Mouse (Mus musculus) embryonic facial prominence, embryonic 13.5 days (tissue): ENCODE measurements around the gene Fga. TPM values are rescaled to one million over a fixed set of nuclear protein-coding genes. Genes with fewer than 3 reads are reported as not detected.

Experiments used
- ATAC-seq: fragments of 200-750 bp; cut with Nextera tagmentation; 2 replicates; pipeline ENCODE4 v1.8.0; 2017; ENCODE audit warnings: low read depth; ENCODE audit not compliant: insufficient number of reproducible peaks, insufficient read depth, low FRiP score, low TSS enrichment
- H3K27ac ChIP-seq: fragments of 300-500 bp; sonication (generic); 2 replicates; pipeline ENCODE4 v1.5.1; 2015; ENCODE audit warnings: moderate library complexity, mild to moderate bottlenecking, inconsistent platforms
- H3K27me3 ChIP-seq: fragments of 300-500 bp; sonication (generic); 2 replicates; pipeline ENCODE4 v1.6.1; 2015; ENCODE audit warnings: mild to moderate bottlenecking, inconsistent platforms
- H3K36me3 ChIP-seq: fragments of 300-500 bp; sonication (generic); 2 replicates; pipeline ENCODE4 v1.6.1; 2015; ENCODE audit warnings: mild to moderate bottlenecking, inconsistent platforms
- H3K4me1 ChIP-seq: fragments of 300-500 bp; sonication (generic); 2 replicates; pipeline ENCODE4 v1.6.1; 2015; ENCODE audit warnings: inconsistent platforms
- H3K4me2 ChIP-seq: fragments of 300-500 bp; sonication (generic); 2 replicates; pipeline ENCODE4 v1.6.1; 2015; ENCODE audit warnings: moderate library complexity, mild to moderate bottlenecking, inconsistent platforms
- H3K4me3 ChIP-seq: fragments of 300-500 bp; sonication (generic); 2 replicates; pipeline ENCODE4 v1.5.1; 2015; ENCODE audit warnings: mild to moderate bottlenecking, inconsistent platforms
- H3K9ac ChIP-seq: fragments of 300-500 bp; sonication (generic); 2 replicates; pipeline ENCODE4 v1.6.1; 2015; ENCODE audit warnings: mild to moderate bottlenecking, inconsistent platforms
- H3K9me3 ChIP-seq: fragments of 300-500 bp; sonication (generic); 2 replicates; pipeline ENCODE4 v1.6.1; 2016; ENCODE audit warnings: inconsistent platforms
- WGBS: fragments of 180-500 bp; shearing (Covaris S2); methylation state at CpG from one replicate; pipeline ENCODE4 v1.1.7; 2015; ENCODE audit warnings: mixed read lengths; 5-methylcytosine and 5-hydroxymethylcytosine counted together
- polyA plus RNA-seq: library from polyadenylated mRNA; unstranded; fragments of >200 nt; fragmentation: Nextera tagmentation; extraction: Ambion mirVana; gene quantifications from 2 replicates; pipeline ENCODE4 v1.2.1, GENCODE M21; 2015

Gene Fga
- polyA plus RNA-seq, 1 experiment from 2014 or later, result not detected

GRCm38 (mm10) chr3:83030331-83030730 is 4.5 kb downstream of the Fga start:
- H3K4me3 ChIP-seq, result no peak overlapping the region
- H3K27me3 ChIP-seq, result no peaks in the 10 kb centered on the region; the same call in 1 of the 2 replicates
- no peak overlapping the region for H3K9ac ChIP-seq
- no peaks in the 10 kb centered on the region for H3K36me3 ChIP-seq
- no peak overlapping the region for H3K27ac ChIP-seq
- no peaks in the 10 kb centered on the region for H3K9me3 ChIP-seq
- ATAC-seq, result no peak
- peaks cover 3% of the 10 kb centered on the region; the same call in 1 of the 2 replicates for H3K4me1 ChIP-seq
- WGBS, result 83% methylated on average over 4 of the region's 4 CpGs
- H3K4me2 ChIP-seq, result no peak overlapping the region

GRCm38 (mm10) chr3:83032746-83033308 is 7.0 kb downstream of the Fga start:
- Histone ChIP-seq H3K27me3 (no peaks in the 10 kb centered on the region; the same call in 1 of the 2 replicates), H3K36me3 (no peaks in the 10 kb centered on the region), H3K27ac (no peak overlapping the region), H3K9ac (no peak overlapping the region), H3K9me3 (no peaks in the 10 kb centered on the region), H3K4me1 (peaks cover 3% of the 10 kb centered on the region; the same call in 1 of the 2 replicates), H3K4me2 (peak overlapping the region; percentile 53), H3K4me3 (peak overlapping the region; percentile 16)
- ATAC-seq, result 0 out of 2 replicates have a peak, but pooled peaks have one; percentile 6
- 37% methylated on average over 13 of the region's 13 CpGs for WGBS

DNA sequence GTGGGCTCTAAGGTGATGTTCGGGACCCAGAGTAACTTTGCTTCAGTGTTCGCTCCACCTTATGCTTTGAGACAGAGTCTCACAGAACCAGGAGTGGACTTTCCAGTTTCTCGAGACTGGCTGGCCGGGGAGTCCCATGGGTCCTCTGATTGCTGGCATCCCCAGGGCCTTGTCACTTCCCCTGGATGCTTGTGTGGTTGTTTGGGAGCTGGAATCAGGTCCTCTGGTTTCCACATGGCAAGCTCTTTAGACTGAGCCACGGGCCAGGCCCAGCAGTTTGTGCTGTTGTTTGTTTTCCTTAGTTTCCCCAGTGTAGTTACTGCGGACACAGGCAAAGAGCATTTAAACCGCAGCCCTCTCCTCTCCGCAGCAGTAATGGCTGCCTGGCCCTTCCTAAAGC is 7.9 kb downstream of the Fga start:
- no peak overlapping the region for H3K9ac ChIP-seq
- ATAC-seq, result no peak
- 73% methylated on average over 8 of the region's 8 CpGs for WGBS
- peaks cover 3% of the 10 kb centered on the region; the same call in 1 of the 2 replicates for H3K4me1 ChIP-seq
- H3K9me3 ChIP-seq, result no peaks in the 10 kb centered on the region
- no peaks in the 10 kb centered on the region for H3K36me3 ChIP-seq
- no peaks in the 10 kb centered on the region; the same call in 1 of the 2 replicates for H3K27me3 ChIP-seq
- H3K27ac ChIP-seq, result no peak overlapping the region
- H3K4me2 ChIP-seq, result no peak overlapping the region
- no peak overlapping the region for H3K4me3 ChIP-seq

GRCm38 (mm10) chr3:83038865-83039264 is 13.0 kb downstream of the Fga start:
- Histone ChIP-seq H3K27me3 (no peaks in the 10 kb centered on the region), H3K9ac (no peak overlapping the region), H3K4me2 (no peak overlapping the region), H3K27ac (no peak overlapping the region), H3K4me1 (no peaks in the 10 kb centered on the region), H3K9me3 (no peaks in the 10 kb centered on the region), H3K36me3 (no peaks in the 10 kb centered on the region), H3K4me3 (no peak overlapping the region)
- WGBS, result 75% methylated on average over 2 of the region's 2 CpGs
- ATAC-seq, result no peak

GRCm38 (mm10) chr3:83039666-83040065 is 13.8 kb downstream of the Fga start:
- H3K27me3 ChIP-seq, result no peaks in the 10 kb centered on the region
- WGBS, result 70% methylated on average over 4 of the region's 4 CpGs
- H3K4me2 ChIP-seq, result no peak overlapping the region
- ATAC-seq, result no peak
- no peaks in the 10 kb centered on the region for H3K9me3 ChIP-seq
- no peaks in the 10 kb centered on the region for H3K4me1 ChIP-seq
- H3K9ac ChIP-seq, result no peak overlapping the region
- H3K4me3 ChIP-seq, result no peak overlapping the region
- no peak overlapping the region for H3K27ac ChIP-seq
- H3K36me3 ChIP-seq, result no peaks in the 10 kb centered on the region

- no peaks in the 10 kb centered on the region for H3K27me3 ChIP-seq
- ATAC-seq, result no peak
- no peaks in the 10 kb centered on the region for H3K9me3 ChIP-seq
- H3K27ac ChIP-seq, result no peak overlapping the region
- no peak overlapping the region for H3K4me2 ChIP-seq
- H3K4me1 ChIP-seq, result no peaks in the 10 kb centered on the region
- H3K4me3 ChIP-seq, result no peak overlapping the region
- H3K36me3 ChIP-seq, result no peaks in the 10 kb centered on the region
- WGBS, result 89% methylated on average over 5 of the region's 5 CpGs
- H3K9ac ChIP-seq, result no peak overlapping the region
Observed at GRCm38 (mm10) chr3:83042451-83042850, 16.6 kb downstream of the Fga start.

- Histone ChIP-seq H3K9me3 (no peaks in the 10 kb centered on the region), H3K4me3 (no peak overlapping the region), H3K36me3 (no peaks in the 10 kb centered on the region), H3K27ac (no peak overlapping the region), H3K4me1 (no peaks in the 10 kb centered on the region), H3K9ac (no peak overlapping the region), H3K4me2 (no peak overlapping the region), H3K27me3 (no peaks in the 10 kb centered on the region)
- no peak for ATAC-seq
- 83% methylated on average over 11 of the region's 11 CpGs for WGBS
Observed at GRCm38 (mm10) chr3:83046649-83047048, 20.8 kb downstream of the Fga start.

DNA sequence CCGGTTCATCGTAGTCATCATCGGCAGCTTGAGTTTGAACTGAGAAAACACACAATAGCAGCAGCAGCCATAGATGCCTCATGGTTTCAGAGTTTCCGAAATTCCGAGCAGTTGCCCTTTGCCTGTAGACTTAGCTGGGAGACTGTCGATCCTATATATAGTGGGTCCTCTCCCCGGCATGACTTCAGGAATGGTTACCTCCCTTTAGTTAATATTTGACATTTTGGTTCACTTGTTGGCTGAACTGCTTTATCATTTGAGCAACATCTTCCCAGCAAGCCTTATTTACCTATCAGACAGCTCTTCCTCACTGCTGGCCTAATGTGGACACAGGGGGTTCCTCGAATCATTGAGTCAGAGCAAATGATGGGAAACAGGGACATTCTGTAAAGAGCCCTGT is 23.8 kb downstream of the Fga start, which contains the start of gene Fgb:
Gene Fgb, minus strand, starts transcription at position 184 of the 400 bp plus-strand sequence.
- no peak within 1 kb of the TSS for H3K4me3 ChIP-seq
- H3K27me3 ChIP-seq, result no peaks in the 10 kb centered on the region
- ATAC-seq, result no peak
- H3K9me3 ChIP-seq, result no peaks in the 10 kb centered on the region
- no peak within 1 kb of the TSS for H3K27ac ChIP-seq
- no peak within 1 kb of the TSS for H3K9ac ChIP-seq
- no peak within 1 kb of the TSS for H3K4me2 ChIP-seq
- no peaks in the 10 kb centered on the region for H3K36me3 ChIP-seq
- H3K4me1 ChIP-seq, result no peaks in the 10 kb centered on the region
- WGBS, result 92% methylated on average over 8 of the region's 8 CpGs

DNA sequence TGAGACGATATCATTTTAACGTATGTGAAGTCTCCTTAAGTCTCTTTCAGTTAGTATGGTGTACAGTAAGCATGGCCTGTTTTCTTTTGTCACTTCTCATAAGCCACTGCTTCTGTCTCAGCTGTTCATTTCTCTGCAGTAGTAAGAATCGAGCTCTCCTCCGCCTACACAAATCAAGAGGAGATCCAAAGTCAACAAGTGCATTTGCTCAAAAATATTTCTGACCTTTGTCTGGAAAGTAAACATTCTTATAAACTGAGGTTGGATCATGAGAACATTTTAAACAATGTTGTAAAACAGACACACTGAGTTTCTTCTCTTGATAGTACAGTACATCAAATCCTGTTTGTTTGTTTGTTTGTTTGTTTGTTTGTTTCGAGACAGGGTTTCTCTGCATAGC is 24.8 kb downstream of the Fga start:
- H3K27me3 ChIP-seq, result no peaks in the 10 kb centered on the region
- no peaks in the 10 kb centered on the region for H3K9me3 ChIP-seq
- H3K27ac ChIP-seq, result no peak overlapping the region
- no peak overlapping the region for H3K4me3 ChIP-seq
- no peaks in the 10 kb centered on the region for H3K4me1 ChIP-seq
- no peaks in the 10 kb centered on the region for H3K36me3 ChIP-seq
- no peak overlapping the region for H3K4me2 ChIP-seq
- 84% methylated on average over 5 of the region's 5 CpGs for WGBS
- H3K9ac ChIP-seq, result no peak overlapping the region
- ATAC-seq, result no peak

- WGBS, result 87% methylated on average over 5 of the region's 5 CpGs
- H3K4me3 ChIP-seq, result no peak overlapping the region
- H3K4me2 ChIP-seq, result no peak overlapping the region
- H3K27me3 ChIP-seq, result no peaks in the 10 kb centered on the region
- ATAC-seq, result no peak
- H3K9me3 ChIP-seq, result no peaks in the 10 kb centered on the region
- peaks cover 9% of the 10 kb centered on the region for H3K4me1 ChIP-seq
- H3K9ac ChIP-seq, result no peak overlapping the region
- no peak overlapping the region for H3K27ac ChIP-seq
- H3K36me3 ChIP-seq, result peaks cover 6% of the 10 kb centered on the region; the same call in 1 of the 2 replicates
Observed at GRCm38 (mm10) chr3:83052102-83052501, 26.2 kb downstream of the Fga start.

- peaks cover 12% of the 10 kb centered on the region; the same call in 1 of the 2 replicates for H3K36me3 ChIP-seq
- H3K27ac ChIP-seq, result no peak overlapping the region
- 87% methylated on average over 7 of the region's 7 CpGs for WGBS
- no peak overlapping the region for H3K4me2 ChIP-seq
- H3K4me1 ChIP-seq, result peaks cover 9% of the 10 kb centered on the region
- no peak for ATAC-seq
- H3K4me3 ChIP-seq, result no peak overlapping the region
- no peak overlapping the region for H3K9ac ChIP-seq
- H3K9me3 ChIP-seq, result no peaks in the 10 kb centered on the region
- H3K27me3 ChIP-seq, result no peaks in the 10 kb centered on the region
Observed at GRCm38 (mm10) chr3:83053126-83053525, 27.2 kb downstream of the Fga start.

DNA sequence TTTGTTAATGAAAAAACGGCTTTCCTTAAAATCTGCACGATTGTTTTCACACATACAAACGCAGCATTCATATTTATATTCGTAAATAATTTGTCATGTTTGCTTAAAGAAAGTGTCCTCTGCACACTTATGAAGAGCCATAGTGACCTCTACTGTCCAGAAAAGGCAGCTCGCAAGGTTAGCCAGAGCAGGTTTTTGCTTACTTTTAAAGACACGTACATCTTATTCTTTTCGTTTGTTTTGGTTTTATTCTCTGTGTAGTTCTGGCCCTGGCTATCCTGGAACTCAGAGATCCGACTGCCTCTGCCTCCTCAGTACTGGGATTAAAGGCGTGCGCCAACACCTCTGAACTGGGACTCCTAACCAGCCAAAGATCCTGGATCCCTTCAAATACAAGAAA is 27.9 kb downstream of the Fga start:
- peaks cover 17% of the 10 kb centered on the region for H3K36me3 ChIP-seq
- H3K9me3 ChIP-seq, result no peaks in the 10 kb centered on the region
- H3K27ac ChIP-seq, result no peak overlapping the region
- H3K4me2 ChIP-seq, result no peak overlapping the region
- no peaks in the 10 kb centered on the region for H3K27me3 ChIP-seq
- ATAC-seq, result no peak
- H3K4me1 ChIP-seq, result peaks cover 9% of the 10 kb centered on the region
- H3K9ac ChIP-seq, result no peak overlapping the region
- H3K4me3 ChIP-seq, result no peak overlapping the region
- WGBS, result 29% methylated on average over 10 of the region's 10 CpGs
